Mouse (Mus musculus): Measurements from ENCODE around the gene Tgfb1i1. TPM values are rescaled to one million over a fixed set of nuclear protein-coding genes. Genes with fewer than 3 reads are reported as not detected.
A peak's percentile ranks its signal among the peaks of the same experiment; 100 is the strongest.

Gene Tgfb1i1
- total and polyA plus RNA-seq, 3 experiments = 0.36 TPM; not detected in 2

DNA sequence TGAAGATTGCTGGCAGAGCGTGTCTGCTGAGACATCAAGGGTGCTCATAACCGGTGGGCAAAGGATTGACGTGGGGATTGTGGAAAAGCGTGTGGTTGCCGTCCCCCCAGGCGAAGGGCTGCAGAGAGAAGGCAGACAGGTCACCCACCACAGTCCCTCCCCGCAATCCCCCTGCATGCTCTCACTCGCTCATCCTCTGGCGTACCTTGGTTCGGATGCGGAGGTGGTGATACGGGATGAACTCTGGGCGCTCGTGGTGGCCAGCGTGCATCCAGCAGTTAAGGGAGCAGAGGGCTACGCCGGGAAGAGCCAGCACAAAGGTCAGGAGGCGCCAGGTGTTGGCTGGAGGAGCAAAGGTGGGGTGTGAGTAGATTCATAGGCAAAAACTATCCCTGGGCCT, 40.9 kb upstream of the Tgfb1i1 start:
- dilution Hi-C loops (cut with MboI; ENCODE audit: extremely low pct_ligation_motif_present, extremely low pct_unique_long_range_greater_than_20kb, low sequenced_read_pairs) = no loop called here
- in situ Hi-C loops (cut with MboI; ENCODE audit: low pct_ligation_motif_present, low pct_unique_long_range_greater_than_20kb, low sequenced_read_pairs) = loop anchor here (10.0 kb wide), 1 partner anchor 211 kb away; the partner anchor contains the start of gene Pycard
- no peaks in the 10 kb centered on the region for H3K9me3 ChIP-seq (replicated peaks; ENCODE audit: low read length)
- H3K36me3 ChIP-seq (replicated peaks in 1 of 2; ENCODE audit: control insufficient read depth in 1 of 2, insufficient read depth in 1 of 2, low read length in 1 of 2) = no peaks in the 10 kb centered on the region
- no peak overlapping the region for H3K4me2 ChIP-seq (ENCODE audit: insufficient read depth, low read depth, poor library complexity, severe bottlenecking)
- no peak for TF ChIP-seq CTCF (conservative IDR thresholded peaks at IDR 0.05 in 1 of 2, IDR thresholded peaks at IDR 0.05 in 1 of 2; ENCODE audit: low read depth in 2 of 2, low read length in 2 of 2)
- TF ChIP-seq RAD21 (IDR thresholded peaks at IDR 0.05; ENCODE audit: low read depth, low read length) = no peak
- TF ChIP-seq MYC (IDR thresholded peaks at IDR 0.05; ENCODE audit: low read depth, low read length) = no peak
- TF ChIP-seq GABPA (IDR thresholded peaks at IDR 0.05; ENCODE audit: insufficient replicate concordance, low read depth, low read length) = no peak
- TF ChIP-seq SMC3 (IDR thresholded peaks at IDR 0.05; ENCODE audit: low read depth, low read length) = no peak
- no peak for TF ChIP-seq TCF12 (IDR thresholded peaks at IDR 0.05; ENCODE audit: low read depth, low read length)
- no peak for DNase-seq (ENCODE audit: extremely low read depth)
- no peaks in the 10 kb centered on the region for H3K79me2 ChIP-seq (replicated peaks; ENCODE audit: control insufficient read depth, extremely low read depth, insufficient read depth, poor library complexity, severe bottlenecking)
- no peak overlapping the region for H3K27ac ChIP-seq (ENCODE audit: insufficient read depth, low read depth)
- H3K4me3 ChIP-seq (replicated peaks in 1 of 3; ENCODE audit: low read depth in 2 of 3, low read length in 2 of 3, poor library complexity in 1 of 3) = peak overlapping the region in 1 of 3 experiments; percentile 23
- no peaks in the 10 kb centered on the region; a peak in 1 of 4 replicates for H3K4me1 ChIP-seq (ENCODE audit: control insufficient read depth in 1 of 2, insufficient read depth in 2 of 2)
- H3K27me3 ChIP-seq (replicated peaks) = peaks cover 19% of the 10 kb centered on the region
- H3K9ac ChIP-seq (ENCODE audit: insufficient read depth, low read depth) = peak overlapping the region; percentile 29

DNA sequence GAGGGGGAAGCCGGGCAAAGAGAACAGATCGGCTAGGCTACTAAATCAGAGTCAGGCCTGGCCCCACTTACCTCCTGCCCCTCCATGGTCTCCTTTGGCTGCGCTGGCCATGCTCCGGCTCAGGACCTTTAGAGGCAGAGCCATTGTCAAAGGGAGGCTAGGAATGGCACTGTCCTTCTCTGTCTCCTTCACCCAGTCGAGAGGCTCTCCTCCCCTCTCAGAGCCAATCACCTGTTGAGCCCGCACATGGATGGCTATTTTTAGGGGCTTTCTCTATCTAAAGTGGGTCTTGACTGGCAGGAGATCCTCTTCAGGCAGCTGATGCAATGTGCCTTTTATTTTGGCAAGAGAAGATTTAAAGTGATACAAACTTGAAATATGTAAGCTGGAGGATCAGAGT, 40.5 kb upstream of the Tgfb1i1 start, which contains the start of gene Cox6a2:
Gene Cox6a2 (minus strand): TSS at position 236 of the 400 bp plus-strand sequence.
- in situ Hi-C loops (cut with MboI; ENCODE audit: low pct_ligation_motif_present, low pct_unique_long_range_greater_than_20kb, low sequenced_read_pairs) (loop anchor here (10.0 kb wide), 1 partner anchor 211 kb away; the partner anchor contains the start of gene Pycard), dilution Hi-C loops (cut with MboI; ENCODE audit: extremely low pct_ligation_motif_present, extremely low pct_unique_long_range_greater_than_20kb, low sequenced_read_pairs) (no loop called here)
- Histone ChIP-seq H3K9me3 (replicated peaks; ENCODE audit: low read length) (no peaks in the 10 kb centered on the region), H3K27ac (ENCODE audit: insufficient read depth, low read depth) (no peak within 1 kb of the TSS), H3K4me2 (ENCODE audit: insufficient read depth, low read depth, poor library complexity, severe bottlenecking) (0 out of 2 replicates have a peak within 1 kb of the TSS, but pooled peaks have one; percentile 18), H3K79me2 (replicated peaks; ENCODE audit: control insufficient read depth, extremely low read depth, insufficient read depth, poor library complexity, severe bottlenecking) (no peaks in the 10 kb centered on the region), H3K9ac (ENCODE audit: insufficient read depth, low read depth) (peak within 1 kb of the TSS; percentile 29), H3K36me3 (replicated peaks in 1 of 2; ENCODE audit: control insufficient read depth in 1 of 2, insufficient read depth in 1 of 2, low read length in 1 of 2) (no peaks in the 10 kb centered on the region), H3K4me1 (ENCODE audit: control insufficient read depth in 1 of 2, insufficient read depth in 2 of 2) (no peaks in the 10 kb centered on the region; a peak in 1 of 4 replicates), H3K27me3 (replicated peaks) (peaks cover 18% of the 10 kb centered on the region), H3K4me3 (replicated peaks in 1 of 3; ENCODE audit: low read depth in 2 of 3, low read length in 2 of 3, poor library complexity in 1 of 3) (peak within 1 kb of the TSS in 1 of 3 experiments; percentile 23)
- DNase-seq (ENCODE audit: extremely low read depth) = no peak
- TF ChIP-seq ETS1 (conservative IDR thresholded peaks at IDR 0.05; ENCODE audit: low read depth, low read length) = no peak
- TF ChIP-seq RAD21 (IDR thresholded peaks at IDR 0.05; ENCODE audit: low read depth, low read length) = no peak
- no peak for TF ChIP-seq MXI1 (IDR thresholded peaks at IDR 0.05; ENCODE audit: low read depth, low read length)
- no peak for TF ChIP-seq CHD1 (IDR thresholded peaks at IDR 0.05; ENCODE audit: low read depth, low read length)
- no peak for TF ChIP-seq UBTF (IDR thresholded peaks at IDR 0.05; ENCODE audit: low read depth, low read length)
- no peak for TF ChIP-seq ELF1 (IDR thresholded peaks at IDR 0.05; ENCODE audit: low read depth, low read length)
- no peak for TF ChIP-seq MAFK (IDR thresholded peaks at IDR 0.05; ENCODE audit: insufficient replicate concordance, low read length)
- TF ChIP-seq GABPA (IDR thresholded peaks at IDR 0.05; ENCODE audit: insufficient replicate concordance, low read depth, low read length) = no peak
- no peak for TF ChIP-seq POLR2A (IDR thresholded peaks at IDR 0.05; ENCODE audit: low read depth, low read length)
- TF ChIP-seq MEF2A (IDR thresholded peaks at IDR 0.05; ENCODE audit: borderline replicate concordance, low read depth, low read length) = no peak
- no peak for TF ChIP-seq E2F4 (IDR thresholded peaks at IDR 0.05; ENCODE audit: insufficient replicate concordance, low read depth, low read length)

All from CH12.LX (cell line).